Mouse (Mus musculus) fat pad, adult 2 months (tissue): Measurements from ENCODE around the gene Olfr1175-ps.

Source experiments
- DNase-seq: peaks from one replicate; pipeline ENCODE4 v3.0.0-alpha.2; 2011; ENCODE audit warnings: low read depth, low spot score; ENCODE audit errors: extremely low read depth

Olfr1175-ps gene

DNA sequence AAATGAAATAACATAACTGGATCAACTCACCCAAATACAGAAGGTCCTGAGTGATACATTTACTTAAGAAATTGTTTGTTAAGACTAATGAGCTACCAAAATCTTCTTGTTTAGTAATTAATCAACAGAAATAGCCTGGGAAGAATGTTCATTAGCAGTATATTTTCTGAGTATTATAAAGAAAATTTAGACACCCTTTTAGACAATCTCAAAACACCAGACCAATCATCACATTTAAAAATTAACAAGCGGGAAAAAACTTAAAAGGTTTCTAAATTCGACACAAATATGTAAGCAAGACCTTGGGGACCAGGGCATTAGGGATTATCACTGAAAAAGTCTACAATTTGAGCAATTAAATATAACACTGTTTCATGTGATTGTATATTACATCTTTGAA lies at the start of gene Olfr1175-ps:
Olfr1175-ps (minus strand) TSS at position 101 of the 400 bp plus-strand sequence.
- DNase-seq: no peak

DNA sequence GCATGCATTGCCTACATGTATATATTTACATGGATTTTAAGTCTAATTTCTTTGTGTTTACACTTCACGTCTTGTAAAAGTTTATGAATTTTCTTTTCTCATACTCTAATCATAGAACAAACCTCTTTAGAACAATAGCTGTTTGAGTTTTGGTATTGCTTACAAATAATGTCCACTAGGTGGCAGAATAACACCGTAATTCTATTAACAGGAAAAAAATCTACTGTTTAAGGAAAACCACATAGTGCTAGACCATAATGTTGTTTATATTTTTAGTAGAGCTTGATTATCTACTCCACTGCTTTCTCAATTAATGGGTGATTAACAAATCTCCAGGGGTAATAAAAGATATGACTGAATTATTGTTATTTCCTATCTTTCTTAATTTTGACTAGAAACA lies 29.3 kb upstream of the Olfr1175-ps start:
- DNase-seq: no peak

GRCm38 (mm10) chr2:88346392-88346791 lies 19.4 kb upstream of the Olfr1175-ps start, which contains the start of gene Olfr1177-ps:
Olfr1177-ps (minus strand) TSS chr2:88346492.
- DNase-seq: no peak

GRCm38 (mm10) chr2:88336421-88336820 lies 9.4 kb upstream of the Olfr1175-ps start, which contains the start of gene Olfr1176:
Olfr1176 (plus strand) TSS chr2:88336721.
- DNase-seq: no peak

DNA sequence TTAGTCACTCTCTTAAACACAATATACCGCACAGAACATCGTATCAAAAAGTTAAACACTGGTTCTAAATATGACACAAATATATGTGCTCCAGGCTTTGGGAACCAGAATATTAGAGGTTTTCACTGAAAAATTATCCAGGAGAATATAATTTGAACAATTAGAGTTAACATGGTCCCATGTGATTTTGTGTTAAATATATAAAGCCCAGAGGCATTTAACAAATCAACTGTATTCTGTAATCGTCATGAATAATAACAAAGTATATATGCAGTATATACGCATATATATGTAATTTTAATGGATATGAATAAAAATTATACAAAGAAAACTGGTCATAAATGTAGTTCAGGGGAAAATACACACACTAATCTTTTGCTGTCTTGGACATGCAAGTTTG lies 12.0 kb downstream of the Olfr1175-ps start, which contains the start of gene Olfr1174-ps:
Olfr1174-ps (minus strand) TSS at position 101 of the 400 bp plus-strand sequence.
- no peak for DNase-seq

GRCm38 (mm10) chr2:88279775-88280174 lies 47.2 kb downstream of the Olfr1175-ps start, which contains the start of gene Olfr1173:
Olfr1173 (minus strand) TSS chr2:88279875.
- DNase-seq: no peak
